Mouse (Mus musculus) midbrain, embryonic 16.5 days (tissue): ENCODE data around the gene Psat1. TPM values are rescaled to one million over a fixed set of nuclear protein-coding genes. Genes with fewer than 3 reads are reported as not detected.

ENCODE experiments used
- ATAC-seq: fragments of 200-750 bp; cut with Nextera tagmentation; 2 replicates; pipeline ENCODE4 v1.8.0; 2017; ENCODE audit warnings: moderate TSS enrichment
- H3K27ac ChIP-seq: fragments of 300-500 bp; sonication (generic); 2 replicates; pipeline ENCODE4 v1.5.1; 2014; ENCODE audit warnings: mild to moderate bottlenecking, low read length, mixed read lengths
- H3K27me3 ChIP-seq: fragments of 300-500 bp; sonication (generic); 2 replicates; pipeline ENCODE4 v1.6.1; 2014; ENCODE audit warnings: low read depth, low read length, mixed read lengths; ENCODE audit not compliant: control insufficient read depth, insufficient read depth
- H3K36me3 ChIP-seq: fragments of 300-500 bp; sonication (generic); 2 replicates; pipeline ENCODE4 v1.6.1; 2014; ENCODE audit warnings: mild to moderate bottlenecking, low read length, moderate library complexity, mixed read lengths; ENCODE audit not compliant: control insufficient read depth, insufficient read depth
- H3K4me1 ChIP-seq: fragments of 300-500 bp; sonication (generic); 2 replicates; pipeline ENCODE4 v1.6.1; 2014; ENCODE audit warnings: mild to moderate bottlenecking, low read length, mixed read lengths; ENCODE audit not compliant: control insufficient read depth, insufficient read depth
- H3K4me2 ChIP-seq: fragments of 300-500 bp; sonication (generic); 2 replicates; pipeline ENCODE4 v1.6.1; 2014; ENCODE audit warnings: mild to moderate bottlenecking, low read length, mixed read lengths
- H3K4me3 ChIP-seq: fragments of 300-500 bp; sonication (generic); 2 replicates; pipeline ENCODE4 v1.5.1; 2014; ENCODE audit warnings: low read depth, mild to moderate bottlenecking, low read length, moderate library complexity, mixed read lengths
- H3K9ac ChIP-seq: fragments of 300-500 bp; sonication (generic); 2 replicates; pipeline ENCODE4 v1.6.1; 2014; ENCODE audit warnings: low read depth, low read length, mixed read lengths
- H3K9me3 ChIP-seq: fragments of 300-500 bp; sonication (generic); replicated peaks from 2 replicates; pipeline ENCODE4 v1.6.1; 2014; ENCODE audit warnings: mild to moderate bottlenecking, low read length, mixed read lengths; ENCODE audit not compliant: control insufficient read depth, poor library complexity, severe bottlenecking
- WGBS: fragments of 180-500 bp; shearing (Covaris S2); extraction: QIAGEN DNeasy Blood & Tissue Kit; methylation state at CpG from one replicate; pipeline ENCODE4 v1.1.7; 2014; 5-methylcytosine and 5-hydroxymethylcytosine counted together
- polyA plus RNA-seq: library from polyadenylated mRNA; unstranded; fragments of >200 nt; fragmentation: Nextera tagmentation; extraction: Ambion mirVana; gene quantifications from 2 replicates; pipeline ENCODE4 v1.2.1, GENCODE M21; 2015

Gene Psat1
- polyA plus RNA-seq: 77.2 and 82.2 TPM in 2 replicates

GRCm38 (mm10) chr19:15947237-15947636 lies at the start of gene Psat1:
Psat1 (minus strand) TSS chr19:15947337.
- H3K27ac ChIP-seq: no peak within 1 kb of the TSS
- no peak within 1 kb of the TSS for H3K4me3 ChIP-seq
- no peak for ATAC-seq
- no peaks in the 10 kb centered on the region for H3K27me3 ChIP-seq
- no peaks in the 10 kb centered on the region for H3K9me3 ChIP-seq
- 87% methylated on average over 7 of the region's 7 CpGs for WGBS
- H3K9ac ChIP-seq: no peak within 1 kb of the TSS
- no peak within 1 kb of the TSS for H3K4me2 ChIP-seq
- H3K4me1 ChIP-seq: no peaks in the 10 kb centered on the region
- H3K36me3 ChIP-seq: no peaks in the 10 kb centered on the region

- no peaks in the 10 kb centered on the region for H3K9me3 ChIP-seq
- H3K4me3 ChIP-seq: no peak overlapping the region
- no peaks in the 10 kb centered on the region for H3K36me3 ChIP-seq
- no peaks in the 10 kb centered on the region for H3K27me3 ChIP-seq
- no peak for ATAC-seq
- WGBS: 97% methylated on average over 1 of the region's 1 CpGs
- H3K4me2 ChIP-seq: no peak overlapping the region
- peaks cover 2% of the 10 kb centered on the region; the same call in 1 of the 2 replicates for H3K4me1 ChIP-seq
- no peak overlapping the region for H3K27ac ChIP-seq
- H3K9ac ChIP-seq: no peak overlapping the region
Measured at GRCm38 (mm10) chr19:15990102-15990501, 43.0 kb upstream of the Psat1 start.

GRCm38 (mm10) chr19:15985172-15985713 lies 38.1 kb upstream of the Psat1 start:
- WGBS: 32% methylated on average over 10 of the region's 10 CpGs
- Histone ChIP-seq H3K4me1 (peaks cover 19% of the 10 kb centered on the region), H3K27ac (peak overlapping the region; percentile 93), H3K36me3 (no peaks in the 10 kb centered on the region), H3K4me2 (peak overlapping the region; percentile 79), H3K9ac (peak overlapping the region; percentile 82), H3K27me3 (no peaks in the 10 kb centered on the region), H3K9me3 (no peaks in the 10 kb centered on the region), H3K4me3 (peak overlapping the region; percentile 94)
- ATAC-seq: peak; percentile 40

DNA sequence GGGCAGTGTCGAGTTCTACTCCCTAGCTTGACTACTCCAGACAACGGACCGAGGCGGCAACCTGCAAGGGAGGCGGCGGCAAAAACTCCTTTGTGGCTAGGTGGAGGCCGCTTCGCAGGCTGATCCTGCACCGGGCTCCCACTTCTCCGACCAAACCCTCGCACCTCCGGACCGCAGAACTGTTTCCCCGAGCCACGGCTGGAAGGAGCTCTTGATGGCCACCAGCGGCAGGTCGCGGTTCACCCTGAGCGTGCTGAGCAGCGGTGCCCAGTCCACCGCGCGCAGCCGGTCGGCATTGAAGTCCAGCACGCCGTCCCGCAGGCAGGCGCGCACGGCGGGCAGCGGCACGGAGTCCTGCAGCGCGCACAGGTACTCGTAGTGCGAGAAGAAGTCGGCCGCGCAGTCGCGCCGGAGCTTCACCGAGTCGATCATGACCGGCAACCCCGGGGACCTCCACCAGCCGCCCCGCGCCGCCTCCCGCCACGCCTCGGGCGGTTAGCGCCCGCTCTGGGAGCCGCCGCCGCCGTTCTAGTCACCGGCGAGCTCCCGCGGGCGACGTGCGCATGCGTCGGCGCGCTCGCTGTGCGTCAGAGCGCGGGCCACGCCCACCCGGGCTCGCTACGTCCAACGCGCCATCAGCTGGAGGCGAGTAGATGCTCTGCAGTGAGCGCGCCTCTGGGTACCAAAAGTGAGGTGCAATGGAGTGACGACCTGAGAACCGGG lies 37.5 kb upstream of the Psat1 start, which contains the start of gene Cep78:
TSS of gene Cep78 (minus strand) at position 541 of the 723 bp plus-strand sequence.
- peak within 1 kb of the TSS; percentile 94 for H3K4me3 ChIP-seq
- under 1% methylated on average over 88 of the region's 88 CpGs for WGBS
- H3K9ac ChIP-seq: peak within 1 kb of the TSS; percentile 82
- H3K4me1 ChIP-seq: peaks cover 19% of the 10 kb centered on the region
- no peaks in the 10 kb centered on the region for H3K27me3 ChIP-seq
- peak; percentile 94 for ATAC-seq
- H3K4me2 ChIP-seq: peak within 1 kb of the TSS; percentile 79
- no peaks in the 10 kb centered on the region for H3K9me3 ChIP-seq
- H3K36me3 ChIP-seq: no peaks in the 10 kb centered on the region
- H3K27ac ChIP-seq: peak within 1 kb of the TSS; percentile 93

DNA sequence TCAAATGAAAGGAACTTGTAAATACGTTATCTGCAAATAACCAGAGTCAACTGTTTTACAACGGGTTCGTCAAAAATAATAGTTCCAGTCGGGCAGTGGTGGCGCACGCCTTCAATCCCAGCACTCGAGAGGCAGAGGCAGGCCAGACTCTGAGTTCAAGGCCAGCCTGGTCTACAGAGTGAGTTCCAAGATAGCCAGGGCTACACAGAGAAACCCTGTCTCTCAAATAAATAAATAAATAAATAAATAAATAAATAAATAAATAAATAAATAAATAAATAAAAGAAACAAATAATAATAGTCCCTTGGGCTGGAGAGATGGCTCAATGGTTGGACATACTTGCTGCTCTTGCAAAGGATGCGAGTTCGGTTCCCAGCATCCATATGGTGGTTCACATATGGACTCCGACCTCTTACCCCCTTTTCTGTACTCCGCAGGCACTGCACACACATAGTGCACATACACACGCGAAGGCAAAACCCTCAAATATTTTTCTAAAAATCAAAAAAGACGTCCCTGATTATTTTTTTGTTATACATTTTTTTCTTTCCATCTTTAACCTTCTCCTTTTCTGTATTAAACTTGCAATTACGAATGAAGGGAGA lies 36.7 kb upstream of the Psat1 start:
- Histone ChIP-seq H3K27ac (peak overlapping the region; percentile 93), H3K4me3 (peak overlapping the region; percentile 94), H3K4me2 (peak overlapping the region; percentile 79), H3K36me3 (no peaks in the 10 kb centered on the region), H3K27me3 (no peaks in the 10 kb centered on the region), H3K4me1 (peaks cover 19% of the 10 kb centered on the region), H3K9ac (peak overlapping the region; percentile 82), H3K9me3 (no peaks in the 10 kb centered on the region)
- peak; percentile 32; the same call in 1 of the 2 replicates for ATAC-seq
- 46% methylated on average over 15 of the region's 15 CpGs for WGBS

DNA sequence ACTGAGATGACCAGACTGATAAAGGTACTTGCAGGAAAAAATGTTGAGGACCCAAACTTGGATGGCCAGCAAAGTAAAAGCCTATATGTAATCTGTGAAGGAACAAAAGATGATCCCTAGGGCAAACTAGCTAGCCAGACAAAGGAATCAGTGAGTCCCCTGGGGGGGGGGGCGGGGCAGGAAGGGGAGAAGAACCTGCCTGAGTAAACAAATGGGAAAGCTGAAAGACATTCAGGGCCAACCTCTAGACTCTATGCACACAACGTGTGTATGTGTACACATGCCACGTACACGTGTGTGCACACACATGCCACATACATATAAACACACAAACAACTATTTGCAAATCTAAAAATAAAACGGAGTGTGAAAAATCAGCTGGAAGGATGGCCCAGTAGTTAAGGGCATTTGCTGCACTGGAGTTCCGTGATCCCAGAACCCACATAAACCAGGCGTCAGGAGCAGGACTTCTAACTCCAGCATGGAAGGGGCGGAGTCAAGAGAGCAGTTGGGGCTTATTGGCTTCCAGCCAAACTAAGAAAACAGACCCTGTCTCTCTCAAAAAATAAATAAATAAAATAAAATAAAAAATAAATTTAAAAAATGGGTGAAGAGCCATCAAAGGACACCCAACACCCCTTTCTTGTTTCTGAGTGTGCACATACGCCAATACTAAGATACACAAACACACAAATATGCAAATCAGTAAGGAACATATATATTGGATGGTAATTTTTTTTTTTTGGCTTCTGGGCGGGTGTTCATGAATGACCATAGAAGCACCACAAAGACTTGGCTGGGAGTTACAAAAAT lies 36.0 kb upstream of the Psat1 start:
- ATAC-seq: no peak

DNA sequence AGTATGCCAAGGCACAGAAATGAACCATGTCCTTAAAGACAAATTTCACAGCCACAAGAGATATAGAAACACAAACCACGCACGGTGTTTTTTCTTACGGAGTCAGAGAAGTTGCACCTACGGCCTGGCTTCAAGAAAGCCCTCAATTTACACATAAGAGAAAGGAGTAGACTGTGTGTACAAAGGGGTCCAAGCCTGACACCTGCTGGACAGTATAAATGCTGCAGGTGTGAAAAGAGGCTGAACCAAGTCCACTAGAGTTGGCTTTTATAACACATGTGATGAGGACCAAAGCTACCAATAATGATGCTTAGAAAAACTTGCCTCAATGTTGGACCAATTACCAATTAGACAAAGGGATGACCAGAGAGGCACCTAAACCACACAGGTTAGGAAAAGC lies 34.7 kb upstream of the Psat1 start:
- 0 out of 2 replicates have a peak, but pooled peaks have one; percentile 36 for ATAC-seq
- H3K4me1 ChIP-seq: peaks cover 19% of the 10 kb centered on the region
- H3K4me2 ChIP-seq: peak overlapping the region; percentile 22; the same call in 1 of the 2 replicates
- H3K27me3 ChIP-seq: no peaks in the 10 kb centered on the region
- no peak overlapping the region for H3K9ac ChIP-seq
- no peaks in the 10 kb centered on the region for H3K9me3 ChIP-seq
- WGBS: 37% methylated on average over 4 of the region's 4 CpGs
- no peak overlapping the region for H3K4me3 ChIP-seq
- no peak overlapping the region for H3K27ac ChIP-seq
- H3K36me3 ChIP-seq: no peaks in the 10 kb centered on the region

More for the DNA sequence above, 36.0 kb upstream of the Psat1 start:
- peaks cover 19% of the 10 kb centered on the region for H3K4me1 ChIP-seq
- no peak overlapping the region for H3K9ac ChIP-seq
- H3K36me3 ChIP-seq: no peaks in the 10 kb centered on the region
- H3K4me3 ChIP-seq: no peak overlapping the region
- H3K9me3 ChIP-seq: no peaks in the 10 kb centered on the region
- no peak overlapping the region for H3K27ac ChIP-seq
- WGBS: 36% methylated on average over 9 of the region's 10 CpGs
- peak overlapping the region; percentile 79 for H3K4me2 ChIP-seq
- no peaks in the 10 kb centered on the region for H3K27me3 ChIP-seq

DNA sequence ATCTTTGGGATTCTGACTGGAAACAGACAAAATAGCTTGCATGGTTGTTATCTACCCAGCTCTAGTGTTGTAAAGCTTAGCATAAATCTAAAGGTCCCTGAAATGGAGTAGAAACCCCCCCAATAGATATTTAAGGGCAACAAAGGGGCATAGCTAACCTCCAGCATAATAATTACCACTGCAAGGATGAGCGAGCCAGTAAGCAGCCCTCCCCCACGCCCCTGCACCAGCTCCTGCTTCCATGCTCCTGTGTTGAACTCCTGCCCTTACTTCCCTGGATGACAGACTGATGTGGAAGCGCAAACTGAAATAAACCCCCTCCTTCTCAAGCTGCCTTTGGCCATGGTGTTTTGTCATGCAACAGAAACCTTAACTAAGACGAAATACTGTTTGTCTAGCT lies 26.2 kb upstream of the Psat1 start:
- H3K4me2 ChIP-seq: no peak overlapping the region
- no peak for ATAC-seq
- H3K27me3 ChIP-seq: no peaks in the 10 kb centered on the region
- 79% methylated on average over 4 of the region's 4 CpGs for WGBS
- peaks cover 15% of the 10 kb centered on the region for H3K36me3 ChIP-seq
- H3K4me3 ChIP-seq: no peak overlapping the region
- H3K9me3 ChIP-seq: no peaks in the 10 kb centered on the region
- no peaks in the 10 kb centered on the region for H3K4me1 ChIP-seq
- H3K27ac ChIP-seq: no peak overlapping the region
- no peak overlapping the region for H3K9ac ChIP-seq
